Mouse (Mus musculus) spleen, postnatal 10 days (tissue): Measurements from ENCODE around the gene Acsl1.

Experiments used
- DNase-seq, 2 experiments: peaks; one replicate each; pipeline ENCODE4 v3.0.0; 2021 to 2022; ENCODE audit warnings: low spot score in 2 of 2

The Acsl1 gene

DNA sequence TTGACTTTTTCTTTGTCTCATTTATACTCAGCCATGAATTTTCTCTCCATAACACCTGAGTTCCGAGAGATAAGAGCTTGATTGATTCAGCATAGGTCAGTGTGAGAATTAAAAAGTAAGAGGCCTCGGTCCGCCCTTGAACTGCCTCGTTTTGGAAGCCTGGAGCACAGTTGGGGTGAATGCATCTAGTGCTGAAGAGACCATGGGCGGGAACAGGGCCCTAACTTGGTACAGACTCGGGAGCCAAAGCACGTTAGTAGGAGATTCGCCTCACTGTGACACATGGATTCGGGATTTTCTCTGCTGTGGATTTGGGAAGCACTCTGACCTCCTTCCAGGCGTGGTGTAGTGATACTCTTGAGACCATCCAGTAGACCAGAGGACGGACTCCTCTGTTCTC is 4.6 kb downstream of the Acsl1 start:
- no peak for DNase-seq

DNA sequence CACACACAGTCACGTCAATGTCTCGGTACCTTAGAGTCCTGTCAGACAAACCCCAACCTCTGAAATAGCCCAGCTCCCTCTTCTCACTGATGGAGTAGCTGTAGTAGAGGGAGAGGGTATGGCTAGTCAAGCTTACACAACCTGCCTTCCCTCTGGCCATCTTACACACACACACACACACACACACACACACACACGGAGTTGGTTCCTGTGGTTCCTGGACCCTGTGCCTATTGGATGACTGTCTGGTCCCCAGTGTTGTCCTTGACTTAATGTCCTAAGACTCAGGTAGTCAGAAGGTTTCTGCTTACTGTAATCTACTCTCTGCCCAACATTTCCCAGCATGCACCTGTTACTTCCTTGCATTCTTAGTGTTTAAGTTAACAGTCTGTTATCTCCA is 5.1 kb downstream of the Acsl1 start:
- DNase-seq, result no peak

DNA sequence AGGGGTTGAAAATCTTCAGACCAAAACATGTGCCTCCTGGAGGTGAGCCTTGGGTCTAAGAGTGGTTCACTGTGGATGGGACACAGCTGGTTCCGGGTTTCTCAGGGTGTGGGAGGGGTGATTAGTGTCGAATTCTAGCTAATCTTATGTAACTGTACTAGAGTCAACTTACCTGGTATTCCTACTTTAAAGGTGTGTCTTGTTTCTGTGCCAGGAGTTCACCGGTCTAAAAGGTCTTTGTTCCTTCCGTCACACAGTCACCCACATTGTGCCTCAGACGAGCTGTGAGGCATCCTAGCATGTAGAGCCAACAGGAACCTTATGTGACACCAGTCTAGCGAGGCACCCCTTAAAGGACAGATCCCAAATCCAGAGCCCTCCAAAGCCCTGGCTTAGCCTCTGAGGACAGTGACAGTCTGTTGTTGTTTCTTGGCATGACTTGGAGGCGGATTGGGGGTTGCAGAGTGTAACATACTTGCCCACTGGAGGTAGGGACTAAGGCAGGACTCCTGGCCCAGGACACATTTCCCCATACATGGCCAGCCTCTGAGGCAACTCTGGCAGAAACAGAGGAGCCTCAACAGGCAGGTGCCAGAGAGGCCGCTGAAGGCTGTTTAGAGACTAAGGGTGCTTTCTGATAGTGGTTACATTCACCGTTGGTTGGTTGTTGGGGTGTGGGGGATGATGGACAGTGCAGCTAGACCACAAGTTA is 7.1 kb downstream of the Acsl1 start:
- DNase-seq, result peak; percentile 17 to 20

DNA sequence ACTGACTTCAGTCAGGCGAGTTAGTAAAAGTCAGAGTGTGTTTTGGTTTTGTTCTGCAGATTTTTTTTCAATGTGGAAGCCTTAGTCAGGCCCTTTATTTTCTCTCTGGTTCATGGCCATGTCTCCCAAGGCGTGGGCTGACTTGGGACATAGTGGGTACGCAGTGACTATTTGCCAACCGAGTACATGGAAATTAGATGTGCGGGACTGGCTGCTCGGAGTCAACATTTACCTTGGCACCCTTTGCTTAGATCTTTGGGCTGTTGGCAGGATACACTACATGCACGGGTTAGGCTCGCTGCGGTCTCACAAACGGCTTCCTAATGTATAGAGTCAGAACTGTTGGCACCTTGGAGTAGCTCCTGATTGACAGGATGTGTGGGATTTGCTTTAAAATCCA is 7.9 kb downstream of the Acsl1 start:
- no peak for DNase-seq

DNA sequence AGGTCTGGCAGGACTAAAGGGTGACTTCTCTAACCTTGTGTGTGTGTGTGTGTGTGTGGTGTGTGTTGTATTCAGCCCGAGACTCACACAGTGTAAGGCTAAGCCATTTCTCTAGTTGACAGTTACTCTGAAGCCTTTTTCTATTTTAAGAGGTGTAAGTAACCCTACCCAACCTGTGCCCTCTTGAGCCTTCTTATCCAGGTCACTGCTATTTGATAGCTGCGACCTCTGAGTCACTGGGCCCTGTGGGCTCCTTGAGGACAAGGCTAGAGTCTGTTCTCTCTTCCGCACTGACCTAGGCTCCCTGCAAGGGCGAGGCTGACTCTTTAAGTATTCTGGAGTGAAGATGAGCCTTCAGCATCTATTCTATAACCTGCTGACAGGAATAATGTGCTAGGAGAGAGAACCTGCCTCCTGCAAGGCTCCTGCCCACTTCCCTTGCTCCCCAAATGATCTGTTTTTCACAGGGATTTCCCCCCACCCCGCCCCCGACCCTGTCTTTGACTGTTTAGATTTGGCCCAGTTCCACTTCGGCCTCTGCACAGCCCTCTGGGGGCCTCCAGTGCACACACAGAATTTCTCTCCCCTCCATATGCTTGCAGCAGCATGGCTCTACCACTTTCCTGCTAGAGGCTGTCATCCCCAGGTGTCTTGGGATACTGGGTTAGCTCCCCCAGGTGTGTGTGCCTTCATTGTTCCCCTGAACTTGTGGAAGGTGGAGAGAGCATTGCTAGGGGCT is 9.1 kb downstream of the Acsl1 start:
- no peak for DNase-seq

DNA sequence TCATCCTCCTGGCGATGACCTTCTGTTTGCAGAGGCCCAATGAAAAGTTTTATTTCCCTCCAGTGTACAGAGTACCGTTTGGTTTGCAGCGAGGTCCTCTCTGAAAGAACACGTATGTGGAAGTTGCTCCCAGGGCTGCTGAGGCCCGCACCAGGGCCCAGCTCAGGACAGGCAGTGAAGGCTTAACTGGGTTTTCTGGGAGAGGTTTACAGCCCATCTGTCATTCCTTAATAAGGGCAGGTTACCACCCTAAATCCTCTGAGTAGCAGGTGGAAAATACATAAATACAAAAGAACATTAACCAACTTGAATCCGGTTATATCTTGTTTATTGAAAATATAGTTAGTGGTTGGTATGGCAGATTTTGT is 9.7 kb downstream of the Acsl1 start:
- DNase-seq, result peak in 1 of 2 experiments; percentile 13

DNA sequence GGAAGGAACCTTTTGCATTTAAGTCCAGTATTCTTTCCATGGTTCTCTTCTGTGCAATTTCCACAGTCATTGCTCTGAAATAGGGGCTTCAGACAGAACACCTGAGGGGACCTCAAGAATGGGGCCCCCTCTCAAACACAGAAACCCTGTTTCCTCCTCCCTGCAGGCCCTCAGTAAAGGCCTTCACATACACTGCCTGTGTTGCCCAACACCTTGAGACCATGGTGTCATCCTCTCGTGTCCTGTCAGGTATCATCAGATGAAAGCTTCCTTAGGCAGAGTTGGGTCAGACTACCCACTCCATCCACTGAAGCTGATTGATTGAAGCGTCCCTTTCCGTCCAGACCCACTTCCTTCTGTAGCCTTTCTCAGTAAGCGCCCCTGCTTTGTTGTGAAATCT is 11.9 kb downstream of the Acsl1 start:
- DNase-seq, result peak in 1 of 2 experiments; percentile 4

DNA sequence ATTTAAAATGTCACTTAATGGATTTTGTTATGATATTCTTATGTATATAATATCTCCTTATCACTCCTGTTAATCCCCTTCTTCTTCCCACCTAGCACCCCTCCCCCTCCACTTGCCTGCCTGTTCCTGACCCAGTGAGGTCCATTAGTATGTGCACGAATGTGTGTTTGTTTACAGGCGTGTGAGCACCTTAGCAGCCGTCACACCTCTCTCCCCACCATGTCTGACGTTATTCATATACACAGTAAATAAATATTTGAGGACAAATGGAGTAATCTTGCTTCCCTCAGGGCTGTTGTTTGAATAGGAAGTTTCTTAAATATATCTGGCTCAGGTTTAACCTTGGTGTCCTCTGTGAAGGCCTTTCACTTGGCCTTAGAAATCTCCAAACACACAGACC is 12.4 kb downstream of the Acsl1 start:
- no peak for DNase-seq

DNA sequence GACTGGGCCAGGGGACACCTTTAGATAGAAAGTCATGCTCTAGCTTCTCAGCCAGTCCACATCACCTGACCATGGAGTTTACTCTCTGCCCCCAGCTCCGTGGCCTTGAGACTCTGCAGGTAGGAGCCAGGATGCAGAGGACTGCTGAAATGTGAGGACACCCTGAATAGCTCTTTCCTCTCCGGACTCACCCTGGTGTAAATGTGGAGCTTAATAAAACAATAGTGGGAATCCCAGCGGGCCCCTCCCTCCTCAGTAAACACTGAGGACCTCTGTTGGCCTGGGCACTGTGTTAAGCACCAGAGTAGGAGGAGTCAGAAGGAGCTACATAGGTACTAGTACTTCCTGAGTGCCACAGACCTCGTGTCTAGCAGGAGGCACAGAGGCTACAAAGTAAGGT is 13.2 kb downstream of the Acsl1 start:
- no peak for DNase-seq

DNA sequence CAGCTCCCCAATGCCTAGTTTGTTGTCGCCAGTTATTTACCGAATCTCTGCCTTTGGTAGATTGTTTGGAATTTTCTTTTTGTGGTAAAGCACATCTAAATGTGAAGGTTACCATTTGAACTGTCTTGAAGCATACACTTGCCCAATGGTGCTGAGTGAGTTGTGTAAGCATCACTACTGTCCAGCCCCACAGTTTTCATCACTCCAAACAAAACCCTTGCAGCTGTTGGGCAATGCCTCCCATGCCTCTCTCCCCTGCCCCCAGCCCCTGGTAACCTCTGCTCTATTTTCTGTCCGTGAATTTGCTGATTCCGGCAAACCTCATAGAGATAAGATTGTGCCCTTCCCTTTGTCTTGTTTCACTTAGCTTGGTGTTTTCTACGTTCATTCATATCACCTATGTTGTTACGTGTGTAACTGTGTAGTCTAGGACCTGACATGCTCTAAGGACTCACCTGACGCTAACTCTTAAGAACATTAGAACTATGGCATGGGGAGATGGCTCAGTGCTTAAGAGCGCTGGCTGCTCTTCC is 14.2 kb downstream of the Acsl1 start:
- peak in 1 of 2 experiments; percentile 8 for DNase-seq

DNA sequence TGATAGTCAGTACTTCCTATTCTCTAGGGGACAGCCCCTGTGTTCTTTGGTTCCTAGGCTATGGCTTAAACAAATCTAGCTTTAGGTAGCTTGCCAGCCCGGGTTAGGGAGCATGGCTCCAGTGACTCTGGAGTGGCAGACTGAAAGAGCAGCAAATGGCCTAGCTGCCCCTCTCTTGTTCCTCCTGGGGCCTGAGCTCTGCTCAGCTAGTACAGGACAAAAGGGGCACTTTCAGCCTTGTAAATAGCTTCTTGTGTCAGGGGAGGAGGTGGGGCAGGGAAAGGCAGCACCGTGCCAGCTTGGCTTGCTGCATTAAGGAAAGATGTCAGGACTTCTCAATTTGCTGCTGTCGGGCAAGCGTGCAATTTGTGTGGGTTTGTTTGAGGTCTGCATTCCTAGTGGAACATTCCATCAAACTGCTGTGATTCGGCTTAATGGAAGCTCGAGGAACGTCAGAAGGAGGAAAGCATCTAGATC is 17.3 kb downstream of the Acsl1 start:
- no peak for DNase-seq

DNA sequence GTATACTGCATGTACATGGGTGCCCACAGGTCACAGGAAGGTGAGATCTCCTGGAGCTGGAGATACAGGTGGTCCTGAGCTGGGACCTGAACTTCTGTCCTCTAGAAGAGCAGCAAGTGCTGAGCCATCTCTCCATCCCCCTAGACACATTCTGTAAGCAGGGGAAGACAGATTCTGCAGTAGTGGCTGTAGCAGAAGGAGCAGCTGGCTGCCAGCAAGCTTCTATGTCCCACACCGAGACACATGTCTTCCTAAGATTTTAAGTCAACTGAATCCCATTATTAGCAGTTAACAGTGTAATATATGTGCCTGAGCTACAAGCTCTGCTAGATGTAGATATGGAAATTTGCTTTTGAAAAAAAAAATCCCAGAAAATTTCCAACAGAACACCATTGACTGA is 18.4 kb downstream of the Acsl1 start:
- DNase-seq, result no peak

DNA sequence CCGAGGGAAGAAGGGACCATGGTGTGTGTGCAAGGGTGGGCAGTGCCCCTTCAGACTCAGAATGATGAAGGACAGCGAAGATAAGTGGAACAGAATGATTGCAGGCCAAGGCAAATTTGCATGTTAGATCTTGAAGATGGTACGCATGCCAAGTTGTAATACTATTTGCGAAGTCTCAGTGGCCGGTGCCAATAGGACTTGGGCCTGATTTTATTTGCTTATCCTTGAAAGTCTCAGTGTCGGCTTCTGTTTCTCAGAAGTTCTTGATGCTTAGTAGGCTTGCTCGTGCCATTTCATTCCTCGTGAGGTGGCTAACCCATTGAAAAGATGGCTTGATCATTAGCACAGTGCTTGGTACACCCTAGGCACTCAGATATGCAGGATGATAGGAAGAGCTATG is 19.4 kb downstream of the Acsl1 start:
- DNase-seq, result no peak

DNA sequence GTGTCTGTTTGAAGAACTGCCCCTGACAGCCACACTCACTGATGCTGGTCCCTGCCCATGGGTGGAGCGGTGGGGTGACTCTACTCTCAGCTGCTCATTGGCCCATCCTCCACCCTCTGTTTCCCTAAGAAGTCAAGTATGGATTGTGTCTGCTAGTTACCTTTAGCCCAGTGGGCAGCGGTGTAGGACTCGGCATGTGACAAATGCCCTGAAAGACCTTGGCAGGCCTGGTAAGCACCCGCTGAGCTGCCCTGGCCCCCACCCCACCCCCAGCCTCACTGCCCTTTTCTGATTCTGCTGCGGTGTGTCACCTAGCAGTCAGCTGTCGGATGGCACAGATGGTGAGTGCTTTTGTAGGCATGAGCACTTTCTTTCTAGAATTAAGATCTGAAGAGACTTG is 20.0 kb downstream of the Acsl1 start:
- DNase-seq, result no peak

DNA sequence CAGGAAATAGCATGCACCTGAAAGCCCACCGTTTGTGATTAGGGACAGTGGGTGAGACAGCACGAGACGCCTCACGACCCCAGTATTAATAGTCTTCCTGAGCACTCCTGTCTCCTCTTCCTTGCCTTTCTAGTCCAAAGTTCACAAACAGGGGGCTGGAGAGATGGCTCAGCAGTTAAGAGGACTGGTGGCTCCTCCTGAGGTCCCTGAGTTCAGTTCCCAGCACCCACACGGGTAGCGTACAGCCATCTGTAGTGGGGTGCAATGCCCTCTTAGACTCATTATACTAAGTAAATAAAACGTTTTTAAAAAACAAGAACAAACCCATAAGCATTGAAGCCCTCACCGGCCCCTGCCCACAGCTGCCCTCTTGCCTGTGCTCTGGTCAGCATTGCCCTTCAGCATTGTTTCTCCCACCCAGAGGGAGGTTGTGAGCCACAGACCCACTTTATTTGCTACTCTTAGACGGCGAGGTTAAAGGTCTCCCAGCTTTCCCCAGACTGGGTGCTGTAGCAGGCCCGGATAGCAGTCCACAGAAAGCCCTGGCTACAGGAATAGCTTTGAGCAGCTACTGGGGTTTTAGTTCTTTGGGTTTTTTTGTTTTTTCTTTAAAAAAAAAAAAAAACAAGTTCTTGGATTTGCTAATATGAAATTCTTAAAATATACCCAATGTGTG is 22.8 kb downstream of the Acsl1 start:
- DNase-seq, result no peak

DNA sequence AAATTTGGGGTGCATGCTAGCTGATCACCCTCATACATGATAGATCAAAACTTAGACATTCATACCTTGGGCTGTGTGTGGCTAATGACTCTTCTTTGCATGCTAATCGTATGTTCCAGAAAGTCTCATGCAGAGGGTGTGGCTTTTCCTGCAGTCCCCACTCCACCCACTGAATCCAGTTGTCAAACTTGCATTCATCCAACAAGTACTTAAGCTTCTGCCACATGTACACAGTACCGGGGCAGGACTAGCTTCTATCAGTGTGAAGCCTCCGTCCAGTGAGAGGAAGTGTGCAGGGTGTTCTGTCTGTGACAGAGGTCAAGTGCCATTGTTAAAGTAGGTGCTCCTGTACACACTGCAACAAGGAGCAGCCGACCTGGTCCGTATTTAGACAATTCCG is 26.0 kb downstream of the Acsl1 start:
- peak in 1 of 2 experiments; percentile 39 for DNase-seq

DNA sequence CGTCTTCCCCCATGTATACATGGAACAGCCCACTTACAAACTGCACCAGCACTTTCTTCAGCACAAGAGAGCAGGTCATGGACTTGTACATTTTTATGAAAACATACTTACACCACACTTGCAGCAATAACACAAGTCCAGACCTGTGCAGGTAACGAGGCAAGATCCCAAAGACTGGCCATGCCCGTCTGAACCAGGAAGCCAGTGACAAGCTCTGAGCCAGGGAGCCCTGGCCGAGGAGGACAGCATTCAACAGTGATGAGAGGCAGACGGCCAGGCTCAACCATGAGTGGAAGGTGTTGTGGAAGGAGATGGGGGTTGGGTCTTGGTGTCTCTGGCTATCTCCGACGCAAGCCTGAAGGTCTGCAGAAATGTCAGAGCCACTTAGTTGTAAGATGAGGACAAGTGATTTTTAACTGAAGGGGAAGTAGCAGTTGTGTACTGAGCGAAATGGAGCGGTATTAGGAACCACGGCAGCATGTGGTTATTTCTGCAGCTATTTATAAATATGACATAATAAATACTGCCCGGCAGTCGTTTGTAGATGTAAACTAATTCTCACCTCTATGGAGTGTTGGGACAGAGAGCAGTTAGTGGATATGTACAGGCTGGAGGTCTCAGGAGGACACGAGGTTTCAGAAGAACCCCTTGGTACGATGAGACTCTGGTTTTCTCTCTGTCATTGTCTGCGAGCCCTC is 26.6 kb downstream of the Acsl1 start:
- DNase-seq, result no peak

DNA sequence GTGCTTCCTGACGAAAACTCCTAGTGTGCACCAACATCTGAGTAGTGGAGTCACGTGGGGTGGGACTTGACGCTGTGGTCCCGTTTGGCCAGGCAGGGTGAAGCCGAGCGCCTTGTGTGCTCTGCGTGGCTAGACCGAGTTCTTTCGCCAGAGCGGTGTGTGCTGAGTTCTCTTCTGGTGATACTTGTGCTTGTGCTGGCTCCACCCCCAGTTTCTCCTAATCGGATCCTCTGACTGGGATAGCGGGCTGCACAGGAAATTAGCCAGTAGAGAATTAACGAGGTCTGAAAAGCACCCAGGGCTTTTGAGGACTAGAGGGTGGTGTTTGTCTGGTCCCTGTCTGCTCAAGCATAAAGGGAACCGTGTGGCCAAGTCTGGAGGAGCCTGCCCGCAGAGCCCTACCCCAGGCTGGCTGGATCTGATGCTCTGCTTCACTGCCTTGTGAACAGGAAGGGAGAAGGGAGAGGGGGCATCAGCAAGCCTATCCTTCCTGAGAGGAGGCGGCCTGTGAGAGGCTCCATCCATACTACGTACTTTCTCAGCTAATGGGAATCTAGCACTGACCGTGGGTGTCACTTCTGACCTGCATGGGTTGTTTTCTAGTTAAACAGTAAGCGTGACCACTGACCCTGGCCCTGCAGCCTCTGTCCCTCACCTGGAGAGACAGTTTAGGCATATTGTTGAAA is 28.7 kb downstream of the Acsl1 start:
- no peak for DNase-seq

DNA sequence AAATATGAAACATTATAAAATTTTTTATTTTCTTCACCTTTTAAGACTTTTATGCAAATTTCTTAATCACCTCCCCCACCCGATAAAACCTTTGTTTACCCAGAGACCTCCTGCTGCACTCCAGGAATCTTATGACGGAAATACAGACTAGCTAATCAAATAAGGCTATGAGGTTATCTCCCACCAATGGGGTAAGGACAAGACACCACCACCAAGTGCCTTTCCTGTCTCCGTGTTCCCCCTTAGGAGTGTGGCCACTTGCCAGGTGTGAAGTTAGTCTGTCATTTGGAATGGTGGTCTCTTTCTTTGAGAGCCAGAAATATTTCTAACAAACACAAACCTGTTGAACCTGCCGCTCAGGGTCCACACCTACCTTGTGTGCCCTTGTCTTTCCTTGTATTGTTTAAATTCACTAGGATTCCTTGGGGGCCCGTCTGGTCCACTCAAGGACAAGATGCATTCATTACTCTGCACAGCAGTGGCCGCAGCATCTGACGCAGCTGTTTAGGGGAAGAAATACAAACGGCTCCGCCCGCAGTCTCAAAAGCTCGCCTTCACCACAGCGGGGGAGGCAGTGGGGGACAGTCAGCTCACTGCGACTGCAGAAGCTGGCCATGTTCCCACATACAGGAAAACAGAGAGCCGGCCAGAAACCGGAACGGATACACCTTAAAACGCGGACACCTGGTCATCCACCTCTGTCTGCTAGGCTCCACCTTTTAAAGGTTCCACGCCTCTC is 31.7 kb downstream of the Acsl1 start:
- no peak for DNase-seq

DNA sequence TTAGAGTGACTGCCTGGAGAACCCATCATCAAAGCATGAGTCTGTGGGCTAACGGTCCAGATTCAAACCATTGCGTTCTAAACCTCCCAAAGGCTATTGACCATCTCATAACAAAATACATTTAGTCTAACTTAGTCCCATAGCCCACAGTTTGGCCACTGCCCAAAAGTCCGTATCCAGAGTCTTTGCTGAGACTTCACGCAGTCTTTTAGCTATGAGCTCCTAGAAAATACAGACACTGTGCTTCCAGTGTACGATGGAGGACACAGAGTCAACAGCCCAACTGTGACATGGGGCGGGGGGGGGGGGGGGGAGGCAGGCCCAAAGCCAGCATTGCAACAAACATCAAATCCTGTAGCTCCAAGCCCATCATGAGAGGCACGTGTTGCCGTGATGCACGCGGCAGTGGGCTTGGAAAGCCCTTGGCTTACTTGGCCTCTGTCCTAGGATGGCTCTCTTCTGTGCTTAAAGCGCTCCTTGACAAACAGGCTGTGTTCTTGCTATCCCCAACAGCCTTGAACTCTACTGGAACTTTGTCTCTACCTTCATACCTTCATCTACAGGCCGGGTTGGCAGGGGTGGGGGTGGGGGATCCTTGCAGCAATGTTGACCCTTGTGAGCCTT is 32.3 kb downstream of the Acsl1 start:
- DNase-seq, result no peak
